Mouse (Mus musculus): ENCODE data around the gene Clasrp.
A peak's percentile ranks its signal among the peaks of the same experiment; 100 is the strongest.

Gene Clasrp

DNA sequence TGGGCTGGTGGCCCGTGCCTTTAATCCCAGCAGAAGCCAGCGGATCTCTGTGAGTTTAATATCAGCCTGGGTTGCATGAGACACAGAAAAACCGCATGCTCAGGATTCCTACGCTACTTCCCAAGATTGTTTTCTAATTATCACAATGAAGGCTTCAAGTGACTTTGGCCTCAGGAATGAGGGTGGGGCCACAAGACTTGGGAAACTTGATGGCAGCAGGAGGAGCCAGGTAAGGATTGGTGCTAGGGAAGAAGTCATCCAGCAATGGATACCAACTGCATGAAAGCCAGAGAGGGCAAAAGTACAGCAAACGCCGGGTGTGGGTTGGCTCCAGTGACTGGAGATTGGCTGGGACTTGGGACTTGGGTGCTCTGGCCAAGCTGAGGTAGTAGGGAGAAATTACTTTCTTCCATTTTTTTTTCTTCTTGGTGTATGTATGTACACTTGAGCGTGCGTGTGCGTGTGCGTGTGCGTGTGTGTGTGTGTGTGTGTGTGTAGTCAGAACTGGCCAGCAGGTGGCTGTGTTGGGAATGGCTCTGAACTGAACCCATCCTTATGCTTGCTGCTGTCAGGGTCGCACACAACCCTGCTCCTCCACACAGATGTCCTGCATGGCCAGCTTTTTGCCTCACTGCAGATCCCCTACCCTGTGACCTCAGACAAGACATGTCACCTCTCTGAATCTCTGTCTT, 5.5 kb upstream of the Clasrp start:
- no peak for DNase-seq (ENCODE audit: low read depth, low spot score)

DNA sequence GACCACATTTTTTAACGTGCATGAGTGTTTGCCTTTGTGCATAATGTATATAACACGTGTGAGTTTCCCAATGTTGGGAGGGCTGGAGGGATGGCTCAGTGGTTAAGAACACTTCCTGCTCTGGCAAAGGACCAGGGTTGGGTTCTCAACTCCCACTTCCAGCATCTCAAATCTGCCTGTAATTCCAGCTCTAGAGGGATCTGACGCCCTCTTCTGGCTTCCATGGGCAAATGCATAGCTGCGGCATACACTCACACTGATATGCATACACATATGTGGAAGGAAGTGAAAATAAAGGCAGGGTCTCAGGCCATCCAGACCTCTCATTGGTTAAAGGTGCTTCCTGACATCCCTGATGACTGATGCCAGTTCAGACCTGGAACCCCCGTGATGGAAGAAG, 3.0 kb upstream of the Clasrp start:
- no peak for DNase-seq (ENCODE audit: low read depth, low spot score)

DNA sequence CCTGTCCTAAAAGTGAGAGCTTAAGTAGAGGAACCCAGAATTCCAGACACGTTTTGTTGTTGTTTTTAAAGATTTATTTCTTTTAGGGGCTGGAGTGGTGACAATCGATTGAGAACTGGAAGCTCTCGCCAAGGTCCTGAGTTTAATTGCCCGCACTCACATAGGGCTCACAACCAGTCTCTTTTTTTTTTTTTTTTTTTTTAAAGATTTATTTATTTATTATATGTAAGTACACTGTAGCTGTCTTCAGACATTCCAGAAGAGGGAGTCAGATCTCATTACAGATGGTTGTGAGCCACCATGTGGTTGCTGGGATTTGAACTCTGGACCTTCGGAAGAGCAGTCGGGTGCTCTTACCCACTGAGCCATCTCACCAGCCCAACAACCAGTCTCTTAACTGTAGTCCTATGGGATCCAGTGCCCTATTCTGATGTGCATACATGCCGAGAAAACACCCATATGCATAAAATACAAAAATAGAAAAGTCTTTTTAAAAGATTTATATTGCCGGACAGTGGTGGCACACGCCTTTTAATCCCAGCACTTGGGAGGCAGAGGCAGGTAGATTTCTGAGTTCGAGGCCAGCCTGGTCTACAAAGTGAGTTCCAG, 424 bp upstream of the Clasrp start:
- peak; percentile 20 for DNase-seq (ENCODE audit: low read depth, low spot score)

DNA sequence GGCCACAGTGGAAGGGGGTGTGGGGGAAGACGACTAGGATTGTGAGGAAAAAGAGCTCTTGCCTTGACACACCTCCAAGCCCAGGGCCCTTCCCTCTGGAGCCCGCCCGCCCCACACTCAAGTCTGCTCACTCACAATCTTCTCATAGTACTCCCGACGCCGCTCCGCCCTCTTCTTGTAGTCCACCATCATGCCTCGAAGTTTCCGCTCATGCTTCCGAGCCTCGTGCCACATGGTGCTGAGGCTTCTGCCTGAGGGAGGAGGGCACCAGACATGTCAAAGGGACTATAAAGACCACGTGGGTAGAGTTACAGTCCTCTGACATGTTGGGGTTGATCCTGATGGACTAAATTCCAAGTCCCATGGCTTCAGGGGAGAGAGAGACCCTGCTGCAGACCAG, 1.2 kb downstream of the Clasrp start:
- no peak for DNase-seq (ENCODE audit: low read depth, low spot score)

DNA sequence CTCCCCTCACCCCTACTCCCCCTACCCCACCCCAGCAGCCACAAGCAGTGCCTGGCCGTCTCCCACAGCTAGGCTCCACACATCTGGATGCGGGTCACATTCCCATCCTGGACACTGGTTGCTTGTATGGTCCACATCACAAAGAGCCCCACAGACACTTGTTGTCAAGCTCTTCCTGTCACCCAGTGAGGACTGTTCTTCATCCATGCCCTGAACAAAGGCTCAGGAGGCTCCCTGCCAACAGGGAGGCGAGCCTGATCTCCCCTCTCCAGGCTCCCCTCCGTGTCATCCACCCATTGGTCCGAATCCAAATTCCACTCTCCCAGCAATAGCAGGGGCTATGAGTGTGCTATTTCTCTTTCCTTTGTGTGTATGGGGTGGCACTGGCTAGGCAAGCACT, 3.7 kb downstream of the Clasrp start:
- DNase-seq (ENCODE audit: low read depth, low spot score): no peak

DNA sequence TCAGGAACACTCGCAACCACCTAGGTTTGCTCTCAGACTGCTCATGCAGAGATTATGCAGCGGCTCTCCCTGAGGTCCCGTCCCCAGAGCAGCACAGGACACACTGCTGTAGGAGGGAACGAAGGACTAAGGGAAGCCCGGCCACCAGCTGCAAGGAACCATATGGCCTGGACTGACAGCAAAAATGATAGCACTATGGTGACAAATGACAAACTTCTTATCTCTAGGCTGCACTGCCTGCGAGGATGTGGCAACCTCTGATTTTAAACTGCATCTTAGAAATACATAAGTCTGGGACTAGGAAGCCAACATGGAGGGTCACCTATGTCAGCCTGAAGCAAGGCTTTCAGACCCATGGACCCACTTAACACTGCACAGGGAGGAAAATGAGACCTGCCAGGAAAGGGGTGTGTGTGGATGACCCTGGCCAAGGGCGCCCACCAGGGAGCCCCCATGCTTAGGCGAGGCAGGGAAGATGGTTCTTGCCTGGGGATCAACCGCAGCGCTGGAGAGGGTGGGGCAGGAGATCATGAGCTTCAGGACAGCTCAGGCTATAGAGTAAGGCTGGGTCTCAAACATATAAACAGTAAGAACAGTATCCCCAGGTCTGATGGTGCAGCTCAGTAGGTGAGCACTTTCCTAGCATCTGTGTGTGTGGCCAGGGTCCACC, 11.1 kb downstream of the Clasrp start:
- DNase-seq (ENCODE audit: low read depth, low spot score): no peak

DNA sequence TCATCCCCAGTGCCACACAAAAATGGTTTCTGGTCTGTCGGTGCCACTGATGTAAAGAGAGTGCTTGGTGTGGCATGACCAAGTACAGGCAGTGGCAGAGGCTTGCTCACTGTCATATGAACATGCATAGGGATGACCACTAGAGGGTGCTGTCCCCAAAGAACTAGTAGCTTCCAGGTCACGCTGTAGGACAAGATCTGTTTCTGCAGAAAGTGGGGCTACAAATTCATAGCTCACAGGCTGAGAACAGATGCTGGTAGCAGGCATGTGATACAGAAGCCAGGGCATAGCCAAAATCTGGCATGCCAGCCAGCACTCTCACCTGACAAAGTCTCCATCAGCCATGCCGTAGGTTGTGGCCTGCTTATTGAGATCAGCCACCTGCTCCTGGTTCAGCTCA, 14.4 kb downstream of the Clasrp start:
- DNase-seq (ENCODE audit: low read depth, low spot score): peak; percentile 88

DNA sequence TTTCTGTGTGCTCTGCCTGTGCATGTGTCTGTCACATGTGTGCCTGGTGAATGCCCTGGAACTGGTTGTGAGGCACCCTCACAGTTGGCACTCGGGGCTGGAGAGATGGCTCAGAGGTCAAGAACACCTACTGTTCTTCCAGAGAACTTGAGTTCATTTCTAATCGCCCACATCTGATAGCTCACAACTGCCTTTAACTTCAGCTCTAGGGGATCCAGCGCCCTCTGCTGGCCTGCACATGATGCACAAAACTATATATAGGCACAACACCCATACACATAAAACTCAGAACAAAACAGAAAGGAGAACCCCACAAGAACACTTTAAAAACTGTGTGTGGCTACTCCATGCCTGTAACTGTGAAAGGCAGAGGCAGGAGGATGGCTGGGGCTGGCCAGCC, 15.1 kb downstream of the Clasrp start:
- peak; percentile 92 for DNase-seq (ENCODE audit: low read depth, low spot score)

DNA sequence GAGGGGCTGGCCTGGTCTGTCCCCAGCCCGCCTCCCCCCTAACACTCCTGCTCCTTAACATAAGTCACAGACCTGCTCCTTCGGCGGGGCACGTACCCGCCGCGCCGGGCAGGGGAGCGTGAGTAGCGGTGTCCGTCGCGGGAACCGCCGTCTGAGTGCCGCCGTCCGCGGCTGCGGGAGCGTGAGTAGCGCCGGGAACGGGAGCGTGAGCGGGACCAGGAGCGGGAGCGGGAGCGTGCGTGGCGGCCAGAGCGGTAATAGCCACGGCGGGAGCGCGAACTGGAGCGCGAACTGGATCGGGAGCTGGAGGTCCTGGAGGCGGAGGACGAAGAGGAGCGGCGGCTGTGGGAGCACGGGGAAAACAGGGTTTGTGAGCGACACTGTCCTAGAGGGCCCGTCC, 18.0 kb downstream of the Clasrp start:
- DNase-seq (ENCODE audit: low read depth, low spot score): no peak

DNA sequence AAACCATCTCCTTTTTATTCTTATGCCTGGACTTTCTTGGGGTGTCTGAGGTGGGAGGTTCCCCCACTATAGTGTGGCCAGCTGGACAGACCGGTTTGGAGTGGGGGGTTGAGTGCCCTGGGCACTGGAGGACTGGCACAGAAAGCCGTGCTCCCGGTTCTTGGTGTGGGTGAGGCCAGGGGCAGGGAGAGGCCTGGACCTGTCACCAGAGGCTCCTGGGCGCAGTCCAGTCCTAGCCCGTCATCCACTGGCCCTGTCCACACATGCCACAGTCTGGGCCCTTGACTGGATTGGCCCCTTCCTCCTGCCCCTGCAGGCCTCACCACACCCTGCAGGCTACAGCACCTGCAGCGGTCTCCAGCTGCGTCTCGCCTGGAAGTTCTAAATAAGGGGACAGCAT, 23.7 kb downstream of the Clasrp start:
- no peak for DNase-seq (ENCODE audit: low read depth, low spot score)

DNA sequence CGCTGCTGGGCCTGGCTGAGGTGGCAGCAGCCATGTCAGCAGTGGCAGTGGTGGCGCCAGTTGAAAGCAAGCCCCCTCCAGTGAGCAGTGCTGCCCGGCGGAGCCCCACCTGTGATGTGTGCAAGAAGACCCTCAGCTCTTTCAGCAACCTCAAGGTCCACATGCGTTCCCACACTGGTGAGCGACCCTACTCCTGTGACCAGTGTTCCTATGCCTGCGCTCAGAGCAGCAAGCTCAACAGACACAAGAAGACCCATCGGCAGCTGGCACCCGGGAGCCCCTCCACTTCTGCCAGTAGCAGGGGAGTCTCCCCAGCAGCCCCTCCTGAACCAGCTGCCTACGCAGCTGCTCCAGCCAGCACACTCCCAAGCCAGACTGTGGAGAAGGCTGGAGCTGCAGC, 24.5 kb downstream of the Clasrp start:
- DNase-seq (ENCODE audit: low read depth, low spot score): no peak

DNA sequence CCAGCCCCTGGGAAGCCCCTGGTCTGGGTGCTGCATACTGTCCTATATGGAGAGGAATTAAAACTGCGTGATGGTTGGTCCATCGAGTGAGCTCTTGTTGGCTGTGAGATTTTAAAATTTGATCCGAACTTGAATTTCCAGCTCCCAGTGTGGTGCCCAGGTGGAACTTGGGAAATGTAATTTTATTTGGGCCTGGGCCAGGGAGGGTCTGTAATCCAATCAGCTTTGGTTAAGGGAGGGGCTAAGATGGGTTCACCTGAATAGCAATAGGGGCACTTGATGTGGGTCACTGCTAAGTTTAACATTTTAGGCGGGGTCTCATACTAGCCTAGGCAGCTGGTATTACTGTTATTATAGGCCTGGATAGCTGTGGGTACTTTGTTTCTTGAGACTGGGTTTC, 25.9 kb downstream of the Clasrp start:
- peak; percentile 78 for DNase-seq (ENCODE audit: low read depth, low spot score)

DNA sequence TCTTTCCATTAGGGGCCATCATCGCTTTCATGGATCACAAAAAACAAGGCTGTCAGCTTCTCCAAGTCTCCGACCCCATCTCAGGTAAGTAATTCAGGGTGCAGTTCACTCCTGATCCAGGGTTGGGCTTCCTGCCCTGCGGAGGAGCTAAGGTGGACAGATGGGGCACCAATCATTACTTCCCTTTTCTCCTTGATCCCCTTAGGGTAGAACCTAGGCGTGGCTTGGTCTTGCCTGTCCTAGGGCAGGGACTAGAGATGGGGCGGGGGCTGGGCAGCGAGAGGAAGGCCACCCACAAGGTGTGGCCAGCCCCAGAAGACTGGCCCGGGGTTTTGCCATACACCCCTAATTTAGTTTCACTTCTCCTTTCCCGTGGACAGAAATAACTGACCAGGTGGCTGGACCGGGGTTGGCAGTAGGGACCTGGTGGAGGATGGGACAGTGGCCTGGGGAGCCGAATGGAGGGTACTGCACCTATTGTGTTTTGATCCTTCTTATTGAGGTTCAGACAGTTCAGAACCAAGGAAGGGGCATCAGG, 26.3 kb downstream of the Clasrp start:
- DNase-seq (ENCODE audit: low read depth, low spot score): peak; percentile 96

DNA sequence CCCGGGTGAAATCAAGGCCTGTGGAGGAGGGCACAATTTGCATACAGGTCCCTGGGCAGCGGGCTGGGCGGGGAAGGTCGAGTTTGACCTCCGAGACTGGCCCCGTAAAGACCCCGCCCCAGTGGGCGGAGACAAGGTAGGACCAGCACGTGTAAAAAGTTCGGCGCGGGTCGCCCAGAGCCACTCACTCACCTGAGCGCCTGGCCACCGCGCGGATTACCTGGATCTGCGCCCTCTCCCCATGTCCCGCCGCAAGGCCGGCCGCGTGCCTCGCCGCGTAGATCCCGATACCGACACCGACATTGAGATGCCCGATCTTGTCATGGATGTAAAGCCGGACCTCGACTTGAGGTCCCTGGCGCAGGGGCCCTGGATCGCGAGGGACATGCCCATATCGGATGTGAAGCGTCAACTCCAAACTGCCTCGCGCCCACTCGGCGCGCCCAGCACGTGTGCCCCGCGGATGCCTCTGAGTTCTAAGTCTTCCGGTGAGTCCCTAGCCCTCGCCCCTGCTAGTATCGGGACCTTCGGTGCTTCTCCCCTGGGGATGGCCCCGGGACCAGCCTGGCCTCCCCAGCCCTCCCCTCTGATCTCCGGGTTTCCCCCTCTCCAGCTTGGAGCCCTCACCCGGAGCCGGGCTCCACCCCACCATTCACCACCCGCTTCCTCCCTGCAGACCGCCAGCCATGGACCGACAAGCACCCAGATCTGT, 27.0 kb downstream of the Clasrp start, which contains the start of the genes Zfp296 and Gemin7:
Gene Zfp296, plus strand, starts transcription at position 147 of the 712 bp plus-strand sequence.
Gene Gemin7, minus strand, starts transcription at position 455 of the 712 bp plus-strand sequence.
- DNase-seq (ENCODE audit: low read depth, low spot score): peak; percentile 91

DNA sequence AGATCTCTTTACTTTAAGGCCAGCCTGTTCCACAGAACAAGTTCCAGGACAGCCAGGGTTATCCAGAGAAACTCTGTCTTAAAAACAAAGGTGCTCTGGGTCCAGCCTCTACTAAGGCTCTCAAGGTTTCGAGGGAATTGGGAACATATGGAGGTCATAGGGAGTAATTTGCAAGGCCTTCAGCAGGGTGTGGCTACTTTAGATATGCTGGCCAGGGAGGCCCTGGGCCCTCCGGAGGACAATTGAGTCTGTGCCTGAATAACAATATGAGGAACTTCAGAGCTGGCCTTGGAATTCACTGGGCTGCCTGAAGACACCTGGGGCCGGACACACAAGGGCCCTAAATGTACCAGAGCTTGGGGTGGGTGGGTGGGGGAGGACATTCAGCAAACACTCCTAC, 28.7 kb downstream of the Clasrp start:
- DNase-seq (ENCODE audit: low read depth, low spot score): no peak

DNA sequence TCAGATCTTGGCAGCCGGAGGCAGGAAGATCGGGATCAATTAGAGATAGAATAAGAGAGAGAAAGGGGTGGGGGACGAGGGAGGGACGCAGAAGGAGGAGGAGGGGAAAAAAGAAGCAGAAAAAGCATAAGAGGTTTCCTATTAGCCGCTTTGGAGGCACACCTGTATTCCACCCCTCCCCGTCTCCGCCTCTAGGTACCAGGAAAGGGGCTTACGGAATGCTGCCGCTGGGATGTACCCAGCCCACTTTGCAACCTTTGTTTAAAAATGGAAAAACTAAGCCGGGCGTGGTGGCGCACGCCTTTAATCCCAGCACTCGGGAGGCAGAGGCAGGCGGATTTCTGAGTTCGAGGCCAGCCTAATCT, 30.5 kb downstream of the Clasrp start:
- no peak for DNase-seq (ENCODE audit: low read depth, low spot score)

DNA sequence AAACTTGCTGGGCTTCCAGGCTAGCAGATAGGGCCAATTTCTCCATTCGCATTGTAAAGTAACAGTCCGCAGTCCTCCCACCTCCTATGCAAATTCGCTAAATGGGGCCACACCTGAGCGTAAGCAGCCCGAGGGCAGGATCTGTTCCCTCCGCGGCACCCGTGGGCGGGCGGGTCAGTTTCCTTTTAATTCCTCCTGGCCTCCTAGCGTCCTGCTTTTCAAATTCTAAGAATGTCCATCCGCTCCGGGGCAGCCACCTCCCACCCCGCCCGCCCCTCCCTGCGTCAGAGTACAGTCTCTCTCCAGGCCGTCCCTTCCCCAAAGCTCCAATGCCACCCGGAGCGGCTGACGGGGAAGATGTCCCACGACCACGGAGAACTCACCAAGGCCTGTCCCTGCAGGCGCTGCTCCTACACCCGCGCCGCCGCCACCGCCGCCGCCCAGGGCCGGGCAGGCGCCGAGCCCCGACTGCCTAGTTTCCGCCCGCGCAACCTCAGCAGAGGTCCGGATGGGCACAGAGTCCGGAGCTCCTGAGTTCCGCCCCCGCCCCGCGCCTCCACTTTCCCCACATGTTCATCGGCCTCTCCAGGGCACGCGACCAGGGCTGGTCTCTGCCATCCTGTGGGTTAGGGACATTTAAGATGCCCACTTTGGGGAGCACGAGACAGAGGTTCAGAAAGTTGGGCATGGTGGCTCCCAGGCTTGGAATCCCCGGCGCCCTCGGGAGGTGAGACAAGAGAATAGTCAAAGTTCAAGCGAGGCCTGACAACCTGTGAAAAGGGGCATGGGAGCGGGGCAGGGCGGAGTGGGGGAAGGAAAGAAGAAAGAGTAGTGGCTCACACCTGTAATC, 31.1 kb downstream of the Clasrp start:
- peak; percentile 94 for DNase-seq (ENCODE audit: low read depth, low spot score)

DNA sequence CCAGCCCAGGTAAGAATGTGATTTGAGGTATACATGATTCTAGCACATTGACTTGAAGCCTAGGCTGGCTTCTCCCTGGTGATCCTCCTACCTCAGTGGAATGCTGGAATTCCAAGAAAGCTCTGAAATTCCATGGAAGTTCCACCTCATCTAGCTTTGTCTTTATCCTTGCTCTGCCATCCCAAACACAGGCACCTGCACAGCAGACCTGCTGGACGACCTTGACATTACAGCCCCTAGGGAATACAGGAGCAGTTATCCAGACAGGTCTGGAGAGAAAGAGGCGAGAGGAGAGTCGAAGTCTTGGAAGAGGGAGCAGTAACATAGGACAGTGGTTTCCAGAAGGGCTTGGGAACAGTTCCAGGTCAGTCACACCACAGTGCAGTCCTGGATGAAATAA, 34.6 kb downstream of the Clasrp start:
- DNase-seq (ENCODE audit: low read depth, low spot score): no peak

DNA sequence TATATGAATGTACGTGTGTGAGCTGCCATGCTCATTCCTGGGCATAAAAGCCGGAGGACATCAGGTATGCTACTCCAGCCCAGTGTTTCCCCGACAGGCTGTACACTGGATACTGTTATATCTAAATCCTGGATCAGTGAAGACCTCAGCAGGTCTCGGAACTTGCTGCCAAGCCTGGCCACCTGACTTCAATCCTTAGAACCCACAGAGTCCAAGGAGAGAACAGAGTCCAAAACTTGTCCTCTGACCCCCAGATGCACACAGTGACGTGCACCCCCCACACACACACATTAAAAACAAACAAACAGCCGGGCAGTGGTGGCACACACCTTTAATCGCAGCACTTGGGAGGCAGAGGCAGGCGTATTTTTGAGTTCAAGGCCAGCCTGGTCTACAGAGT, 36.9 kb downstream of the Clasrp start:
- no peak for DNase-seq (ENCODE audit: low read depth, low spot score)

DNA sequence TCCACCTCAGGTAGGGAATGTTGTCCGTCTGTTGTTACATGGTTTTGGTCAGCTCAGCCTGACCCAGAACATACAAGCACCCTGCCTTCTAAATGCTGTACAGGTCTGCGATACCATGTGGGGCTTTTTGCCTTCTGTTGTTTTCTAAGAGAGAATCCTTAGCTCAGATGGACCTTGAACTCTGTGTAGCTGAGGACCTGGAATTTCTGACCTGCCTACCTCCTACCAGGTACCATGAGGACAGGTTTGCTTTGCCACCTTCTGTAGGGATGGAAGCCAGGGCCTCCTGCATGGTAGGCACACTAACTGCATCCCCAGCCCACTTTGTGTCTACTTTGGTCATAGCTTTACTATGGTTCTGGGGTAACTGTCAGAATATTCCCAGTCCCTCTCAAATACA, 38.5 kb downstream of the Clasrp start:
- DNase-seq (ENCODE audit: low read depth, low spot score): no peak

DNA sequence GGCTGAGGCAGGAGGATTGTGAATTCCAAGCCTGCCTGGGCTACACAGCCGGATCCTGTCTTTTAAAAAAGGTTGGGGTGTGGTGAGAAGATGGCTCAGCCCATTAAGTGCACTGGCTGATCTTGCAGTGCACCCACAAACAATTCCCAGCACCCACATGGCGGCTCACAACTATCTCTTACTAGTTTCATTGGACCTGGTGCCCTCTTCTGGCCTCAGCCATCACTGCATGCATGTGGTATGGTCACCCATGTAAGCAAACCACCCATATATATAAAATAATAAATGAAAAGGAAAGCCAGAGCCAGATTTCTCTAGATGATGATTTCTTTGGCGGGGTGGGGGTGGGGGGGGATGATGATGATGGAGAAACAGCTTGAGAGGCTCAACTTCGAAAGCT, 39.8 kb downstream of the Clasrp start:
- DNase-seq (ENCODE audit: low read depth, low spot score): peak; percentile 47
